Mouse (Mus musculus) midbrain, postnatal 0 days (tissue): ENCODE results near the gene Rhoc. TPM values are rescaled to one million over a fixed set of nuclear protein-coding genes. Genes with fewer than 3 reads are reported as not detected.
"Not testable (repeated sequence)": the region's sequence is repeated elsewhere in the genome, so short reads cannot be mapped to it uniquely, and the experiment has no call there.

Experiments used
- ATAC-seq: fragments of 200-750 bp; cut with Nextera tagmentation; 2 replicates; pipeline ENCODE4 v1.8.0; 2017; ENCODE audit warnings: moderate number of reproducible peaks, mild to moderate bottlenecking, moderate TSS enrichment, moderate library complexity; ENCODE audit not compliant: low FRiP score
- DNase-seq: peaks from one replicate; pipeline ENCODE4 v3.0.0-alpha.2; 2015; ENCODE audit warnings: low spot score
- H3K27ac ChIP-seq: fragments of 300-500 bp; sonication (generic); 2 replicates; pipeline ENCODE4 v1.5.1; 2014; ENCODE audit warnings: low read depth, mild to moderate bottlenecking, low read length, mixed read lengths
- H3K27me3 ChIP-seq: fragments of 300-500 bp; sonication (generic); 2 replicates; pipeline ENCODE4 v1.6.1; 2014; ENCODE audit warnings: low read length, control low read depth, mixed read lengths; ENCODE audit not compliant: insufficient read depth
- H3K36me3 ChIP-seq: fragments of 300-500 bp; sonication (generic); 2 replicates; pipeline ENCODE4 v1.6.1; 2014; ENCODE audit warnings: low read length, control low read depth, mixed read lengths; ENCODE audit not compliant: insufficient read depth
- H3K4me1 ChIP-seq: fragments of 300-500 bp; sonication (generic); 2 replicates; pipeline ENCODE4 v1.6.1; 2014; ENCODE audit warnings: mild to moderate bottlenecking, control low read depth, antibody characterized with exemption, low read length, mixed read lengths; ENCODE audit not compliant: insufficient read depth
- H3K4me2 ChIP-seq: fragments of 300-500 bp; sonication (generic); 2 replicates; pipeline ENCODE4 v1.6.1; 2014; ENCODE audit warnings: low read depth, mild to moderate bottlenecking, low read length, mixed read lengths; ENCODE audit not compliant: poor library complexity, severe bottlenecking
- H3K4me3 ChIP-seq: fragments of 300-500 bp; sonication (generic); 2 replicates; pipeline ENCODE4 v1.5.1; 2014; ENCODE audit warnings: low read depth, mild to moderate bottlenecking, low read length, moderate library complexity
- H3K9ac ChIP-seq: fragments of 300-500 bp; sonication (generic); replicated peaks from 2 replicates; pipeline ENCODE4 v1.6.1; 2014; ENCODE audit warnings: mild to moderate bottlenecking, low read length, moderate library complexity, mixed read lengths; ENCODE audit not compliant: poor library complexity, severe bottlenecking
- H3K9me3 ChIP-seq: fragments of 300-500 bp; sonication (generic); 2 replicates; pipeline ENCODE4 v1.6.1; 2016; ENCODE audit warnings: low read length, control low read depth
- CTCF ChIP-seq: IDR thresholded peaks from 2 replicates; pipeline ENCODE4 v1.5.1; 2016; ENCODE audit warnings: antibody characterized with exemption, mild to moderate bottlenecking
- WGBS: fragments of 180-500 bp; shearing (Covaris S2); extraction: QIAGEN DNeasy Blood & Tissue Kit; methylation state at CpG from one replicate; pipeline ENCODE4 v1.1.7; 2014; 5-methylcytosine and 5-hydroxymethylcytosine counted together
- polyA plus RNA-seq: library from polyadenylated mRNA; unstranded; fragments of >200 nt; fragmentation: Nextera tagmentation; extraction: Ambion mirVana; gene quantifications from 2 replicates; pipeline ENCODE4 v1.2.1, GENCODE M21; 2015
- total RNA-seq: library from RNA; depleted of rRNA; stranded (reverse); fragments of >200 nt; gene quantifications from 2 replicates; pipeline ENCODE4 v1.2.3, GENCODE M21; 2014; rRNA removed

The Rhoc gene
- 35.2 and 50.9 TPM in 2 replicates for total RNA-seq
- polyA plus RNA-seq: 39.9 and 44.8 TPM in 2 replicates

GRCm38 (mm10) chr3:104788075-104788474 lies at the start of gene Rhoc:
TSS of gene Rhoc (plus strand) at chr3:104788375.
- WGBS: 35% methylated on average over 3 of the region's 3 CpGs
- Histone ChIP-seq H3K4me2 (peak within 1 kb of the TSS; percentile 97), H3K9ac (peak within 1 kb of the TSS; percentile 55), H3K27ac (0 out of 2 replicates have a peak within 1 kb of the TSS, but pooled peaks have one; percentile 26), H3K36me3 (no peaks in the 10 kb centered on the region), H3K27me3 (peaks cover 34% of the 10 kb centered on the region; the same call in 1 of the 2 replicates), H3K9me3 (no peaks in the 10 kb centered on the region), H3K4me3 (peak within 1 kb of the TSS; percentile 53), H3K4me1 (no peaks in the 10 kb centered on the region; the same call in 1 of the 2 replicates)
- DNase-seq (no peak), ATAC-seq (no peak)
- TF ChIP-seq CTCF: no peak

- DNase-seq (no peak), ATAC-seq (no peak)
- Histone ChIP-seq H3K4me3 (no peak overlapping the region), H3K9me3 (no peaks in the 10 kb centered on the region), H3K27me3 (no peaks in the 10 kb centered on the region), H3K4me1 (no peaks in the 10 kb centered on the region), H3K4me2 (no peak overlapping the region), H3K36me3 (no peaks in the 10 kb centered on the region), H3K9ac (no peak overlapping the region), H3K27ac (no peak overlapping the region)
- WGBS: 96% methylated on average over 3 of the region's 3 CpGs
- no peak for TF ChIP-seq CTCF
These were observed 46.2 kb upstream of the Rhoc start for GRCm38 (mm10) chr3:104741954-104742353.

GRCm38 (mm10) chr3:104743161-104743560 lies 45.0 kb upstream of the Rhoc start:
- Histone ChIP-seq H3K4me3 (no peak overlapping the region), H3K9me3 (no peaks in the 10 kb centered on the region), H3K27ac (no peak overlapping the region), H3K4me2 (no peak overlapping the region), H3K4me1 (no peaks in the 10 kb centered on the region), H3K9ac (no peak overlapping the region), H3K27me3 (no peaks in the 10 kb centered on the region), H3K36me3 (no peaks in the 10 kb centered on the region)
- TF ChIP-seq CTCF: no peak
- 52% methylated on average over 1 of the region's 1 CpGs for WGBS
- DNase-seq (no peak), ATAC-seq (no peak)

- Histone ChIP-seq H3K4me1 (no peaks in the 10 kb centered on the region), H3K27me3 (no peaks in the 10 kb centered on the region), H3K9me3 (no peaks in the 10 kb centered on the region), H3K4me3 (no peak overlapping the region), H3K27ac (no peak overlapping the region), H3K9ac (no peak overlapping the region), H3K4me2 (no peak overlapping the region), H3K36me3 (no peaks in the 10 kb centered on the region)
- DNase-seq (no peak), ATAC-seq (no peak)
- 84% methylated on average over 1 of the region's 1 CpGs for WGBS
- TF ChIP-seq CTCF: no peak
These were observed 44.3 kb upstream of the Rhoc start for GRCm38 (mm10) chr3:104743864-104744263.

- H3K4me3 ChIP-seq, H3K9me3 ChIP-seq, H3K27ac ChIP-seq, H3K4me2 ChIP-seq, H3K27me3 ChIP-seq, H3K9ac ChIP-seq, ATAC-seq, H3K36me3 ChIP-seq, H3K4me1 ChIP-seq, DNase-seq: not testable (repeated sequence)
- TF ChIP-seq CTCF: peak; percentile 49
- WGBS: 18% methylated on average over 17 of the region's 25 CpGs
These were observed 35.3 kb upstream of the Rhoc start for GRCm38 (mm10) chr3:104752845-104753244.

- WGBS: under 1% methylated on average over 27 of the region's 27 CpGs
- peak; percentile 85 for DNase-seq
- H3K27me3 ChIP-seq: 0 out of 2 replicates have a peak, but pooled peaks cover 4% of the 10 kb centered on the region
- H3K27ac ChIP-seq: no peak overlapping the region
- peak overlapping the region; percentile 58 for H3K4me2 ChIP-seq
- peaks cover 8% of the 10 kb centered on the region; the same call in 1 of the 2 replicates for H3K4me1 ChIP-seq
- peak; percentile 80 for TF ChIP-seq CTCF
- ATAC-seq: peak; percentile 88
- no peaks in the 10 kb centered on the region for H3K36me3 ChIP-seq
- no peaks in the 10 kb centered on the region for H3K9me3 ChIP-seq
- H3K4me3 ChIP-seq: peak overlapping the region; percentile 32
- H3K9ac ChIP-seq: peak overlapping the region; percentile 50; the same call in 1 of the 2 replicates
These were observed 29.8 kb upstream of the Rhoc start for GRCm38 (mm10) chr3:104758406-104758805.
